Mouse (Mus musculus): ENCODE measurements at regions not wholly inside any gene's neighbourhood (a gene's known extent, or its start where the extent isn't known, plus 50 kb on each side); places are given as distances from the start of the nearest gene placed in this dataset.

GRCm38 (mm10) chr6:41126855-41127254, 91.5 kb upstream of the 2210010C04Rik start:
- no peak for DNase-seq (ENCODE audit: low read depth, low spot score)

- DNase-seq (ENCODE audit: low read depth, low spot score) = no peak
Observed at GRCm38 (mm10) chr6:41121641-41122040, 86.3 kb upstream of the 2210010C04Rik start.

DNA sequence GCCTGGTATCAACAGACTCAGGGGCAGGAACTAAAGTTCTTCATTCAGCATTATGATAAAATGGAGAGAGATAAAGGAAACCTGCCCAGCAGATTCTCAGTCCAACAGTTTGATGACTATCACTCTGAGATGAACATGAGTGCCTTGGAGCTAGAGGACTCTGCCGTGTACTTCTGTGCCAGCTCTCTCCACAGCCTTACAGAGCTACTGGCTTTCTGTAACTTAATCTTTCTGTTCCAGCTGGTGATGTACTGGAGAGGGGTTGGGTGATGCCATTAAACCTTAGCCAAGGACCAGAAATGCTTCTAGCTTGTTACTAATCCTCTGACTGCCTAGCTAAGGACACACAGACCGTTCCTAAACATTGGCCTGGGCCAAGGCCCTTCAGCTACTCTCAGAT, 83.9 kb upstream of the 2210010C04Rik start:
- DNase-seq (ENCODE audit: low read depth, low spot score) = no peak

GRCm38 (mm10) chr6:41118201-41118976, 83.1 kb upstream of the 2210010C04Rik start:
- DNase-seq (ENCODE audit: low read depth, low spot score) = no peak

DNA sequence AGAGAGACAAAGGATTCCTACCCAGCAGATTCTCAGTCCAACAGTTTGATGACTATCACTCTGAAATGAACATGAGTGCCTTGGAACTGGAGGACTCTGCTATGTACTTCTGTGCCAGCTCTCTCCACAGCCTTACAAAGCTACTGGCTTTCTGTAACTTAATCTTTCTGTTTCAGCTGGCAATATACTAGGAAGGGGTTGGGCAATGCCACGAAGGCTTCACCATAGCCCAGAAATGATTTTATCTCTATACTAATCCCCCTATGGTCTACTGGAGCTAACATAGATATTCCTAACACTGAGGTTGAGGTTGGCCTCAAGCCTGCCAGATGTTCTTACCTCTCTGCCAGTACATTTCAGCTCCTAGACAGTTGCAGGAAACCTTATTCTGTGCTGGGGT, 78.6 kb upstream of the 2210010C04Rik start:
- no peak for DNase-seq (ENCODE audit: low read depth, low spot score)

DNA sequence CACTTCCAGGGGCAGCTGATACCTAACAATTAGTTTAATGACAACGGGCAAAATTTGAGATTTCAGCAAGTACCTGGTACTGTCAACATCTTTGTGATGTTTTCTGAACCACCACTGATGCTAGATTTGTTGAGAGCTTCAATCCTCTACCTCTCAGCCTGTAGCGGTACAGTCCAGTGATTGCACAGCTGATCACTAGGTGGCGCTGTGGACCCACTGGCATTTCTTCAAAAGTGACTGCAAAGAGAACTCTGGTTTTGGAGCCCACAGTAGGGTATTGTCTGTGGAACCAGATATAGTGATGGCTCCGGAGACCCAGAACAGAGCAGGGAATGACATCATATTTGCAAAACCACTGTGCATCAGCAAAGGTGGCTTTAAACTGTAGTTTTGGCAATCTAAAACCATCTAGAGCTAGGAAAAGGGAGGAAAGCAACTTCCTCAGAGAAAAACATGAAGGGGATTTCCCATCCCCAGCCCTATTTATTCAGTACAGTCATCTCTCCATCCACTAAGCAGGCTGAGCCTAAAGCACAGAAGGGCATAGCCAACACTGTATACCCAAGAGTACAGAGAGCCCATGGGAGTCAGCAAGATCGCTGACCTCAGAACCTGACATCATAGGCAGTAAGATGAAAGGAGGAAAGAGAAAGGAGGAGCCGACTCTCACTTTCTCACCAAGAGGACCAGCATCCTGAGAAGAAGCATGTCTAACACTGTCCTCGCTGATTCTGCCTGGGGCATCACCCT, 77.7 kb upstream of the 2210010C04Rik start:
- DNase-seq (ENCODE audit: low read depth, low spot score) = no peak

- DNase-seq (ENCODE audit: low read depth, low spot score) = no peak
Observed at GRCm38 (mm10) chr6:41111829-41112228, 76.5 kb upstream of the 2210010C04Rik start.

DNA sequence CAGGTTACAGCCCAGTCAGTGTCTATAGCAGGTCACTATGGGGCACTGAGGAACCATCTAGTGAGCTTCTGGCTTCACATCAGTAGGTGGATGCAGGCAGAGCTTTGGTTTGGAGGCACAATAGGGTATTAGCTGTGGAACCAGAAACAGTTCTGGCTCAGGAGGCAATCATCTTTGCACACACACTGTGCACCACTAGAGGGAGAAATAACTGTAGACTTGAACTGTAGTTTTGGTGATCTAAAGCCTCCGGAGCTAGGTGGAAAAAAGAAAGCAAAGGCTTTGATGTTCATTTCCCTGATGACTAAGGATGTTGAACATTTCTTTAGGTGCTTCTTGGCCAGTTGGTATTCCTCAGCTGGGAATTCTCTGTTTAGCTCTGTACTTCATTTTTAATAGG, 73.6 kb upstream of the 2210010C04Rik start:
- DNase-seq (ENCODE audit: low read depth, low spot score) = no peak

DNA sequence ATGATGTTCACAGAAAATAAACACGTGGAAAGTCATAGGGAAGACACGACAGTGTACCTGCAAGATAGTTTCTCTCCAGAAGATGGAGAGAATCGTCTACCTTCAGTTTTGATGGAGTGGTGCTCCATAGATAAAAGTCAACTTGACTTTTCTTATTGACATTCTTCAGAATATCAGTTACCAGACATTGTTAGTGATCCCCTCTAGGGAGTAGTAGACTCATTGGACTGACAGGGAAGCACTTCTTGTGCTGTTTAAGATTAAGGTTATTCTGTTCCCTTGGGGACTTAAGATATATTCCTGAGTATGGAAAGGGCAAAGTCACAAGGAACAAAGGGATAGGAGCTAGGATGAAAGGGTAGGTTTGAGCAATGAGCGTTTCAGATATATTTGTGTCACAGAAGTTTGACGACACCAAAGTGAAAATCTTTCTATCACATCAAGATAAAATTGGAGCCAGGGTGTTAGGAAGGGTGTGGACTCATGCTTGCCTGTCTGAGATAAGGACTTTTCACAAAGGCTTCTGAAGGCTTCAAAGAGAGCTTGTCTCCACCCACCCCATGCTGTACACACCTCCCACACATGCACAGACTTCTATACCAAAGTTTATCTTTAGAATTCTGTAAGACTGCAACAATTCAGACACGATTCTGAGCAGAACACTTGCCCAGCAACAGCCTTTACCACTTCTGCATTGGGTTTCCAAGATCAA, 68.5 kb upstream of the 2210010C04Rik start:
- no peak for DNase-seq (ENCODE audit: low read depth, low spot score)

DNA sequence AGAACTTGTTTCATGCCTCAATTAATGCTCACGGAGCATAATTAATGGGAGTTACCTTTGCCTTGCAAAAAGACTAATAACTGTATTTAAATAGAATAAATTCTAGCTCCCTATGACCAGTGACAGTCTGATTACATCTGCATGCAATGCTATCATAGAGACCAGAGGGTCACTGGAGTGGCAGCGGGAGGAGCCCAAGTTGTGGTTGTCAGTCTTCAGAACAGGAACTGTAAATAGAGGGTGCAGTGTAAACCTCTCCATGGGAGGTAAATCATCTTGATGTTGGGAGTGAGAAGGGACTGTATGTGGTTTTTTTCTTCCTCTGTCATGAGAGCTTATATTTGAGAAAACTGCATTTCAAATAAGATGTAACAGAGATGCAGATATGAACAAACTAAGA, 66.7 kb upstream of the 2210010C04Rik start:
- no peak for DNase-seq (ENCODE audit: low read depth, low spot score)

- no peak for DNase-seq (ENCODE audit: low read depth, low spot score)
Observed at GRCm38 (mm10) chr6:41100258-41100657, 64.9 kb upstream of the 2210010C04Rik start.

DNA sequence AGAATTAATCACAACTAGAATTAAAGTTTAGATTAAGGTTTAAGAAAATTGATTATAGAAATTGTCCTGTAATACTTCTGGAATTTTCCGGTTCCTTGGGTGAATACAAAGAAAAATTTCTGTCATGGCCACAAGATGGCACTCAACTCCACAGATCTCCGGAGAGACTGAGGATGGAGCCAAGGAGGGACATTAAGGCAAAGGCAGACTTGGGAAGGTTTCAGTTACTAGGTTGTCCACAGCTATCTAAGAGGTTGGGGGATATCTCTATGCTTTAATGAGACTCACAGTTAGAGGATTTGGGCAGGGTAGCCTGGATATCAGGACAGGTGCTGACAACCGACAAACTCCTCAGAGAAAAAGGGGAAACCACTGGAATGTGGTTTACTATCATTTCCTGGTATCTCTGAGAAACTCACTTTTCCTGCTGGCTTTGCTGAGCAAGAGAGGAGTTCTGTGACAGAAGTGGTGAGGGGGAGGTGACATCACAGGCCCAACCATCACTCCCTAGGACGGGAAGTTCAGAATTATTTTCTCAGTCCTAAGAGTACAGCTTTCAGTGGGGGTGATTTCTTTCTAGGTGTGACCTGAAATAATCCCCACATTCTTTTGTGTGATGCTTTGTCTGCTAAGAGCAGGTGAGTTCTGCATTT, 56.0 kb upstream of the 2210010C04Rik start:
- no peak for DNase-seq (ENCODE audit: low read depth, low spot score)
